Mouse (Mus musculus): ENCODE data around the gene Pdss2.
"Not testable (repeated sequence)": the region's sequence is repeated elsewhere in the genome, so short reads cannot be mapped to it uniquely, and the experiment has no call there.

The Pdss2 gene

DNA sequence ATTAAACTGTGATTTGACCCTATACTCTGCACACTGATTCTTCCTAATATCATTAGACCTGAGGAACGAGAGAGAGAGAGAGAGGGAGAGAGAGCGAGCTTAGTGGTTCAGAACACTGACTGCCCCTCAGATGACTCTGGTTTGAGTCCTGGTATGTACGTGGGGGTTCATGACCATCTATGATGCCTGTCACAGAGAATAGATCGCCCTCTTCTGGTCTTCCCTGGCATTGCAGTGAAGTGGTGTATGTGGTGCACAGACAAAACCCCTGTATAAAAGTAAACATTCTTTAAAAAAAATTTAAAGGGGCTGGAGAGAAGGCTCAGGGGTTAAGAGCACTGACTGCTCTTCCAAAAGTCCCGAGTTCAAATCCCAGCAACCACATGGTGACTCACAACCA lies 157.0 kb downstream of the Pdss2 start:
- peak; percentile 75 for DNase-seq

- no peak for DNase-seq
Observed at GRCm38 (mm10) chr10:43378732-43379644, 157.7 kb downstream of the Pdss2 start.

DNA sequence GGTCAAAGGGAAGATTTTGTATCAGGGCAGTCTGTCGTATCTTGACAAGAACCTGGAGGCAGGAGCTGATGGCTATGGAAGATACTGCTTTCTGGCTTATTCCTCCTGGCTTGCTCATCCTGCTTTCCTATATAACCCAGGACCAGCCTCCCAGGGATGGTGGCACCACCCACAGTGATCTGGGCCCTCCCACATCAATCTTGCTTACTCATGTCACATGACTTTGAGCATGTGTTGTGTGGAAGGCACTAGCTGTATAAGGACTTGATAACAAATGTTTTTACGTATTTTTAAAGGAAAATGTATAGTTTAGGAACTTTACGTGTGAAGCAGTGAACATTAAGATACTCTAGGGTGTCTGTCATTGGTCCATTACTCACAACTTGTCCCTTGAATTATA lies 161.4 kb downstream of the Pdss2 start:
- no peak for DNase-seq

DNA sequence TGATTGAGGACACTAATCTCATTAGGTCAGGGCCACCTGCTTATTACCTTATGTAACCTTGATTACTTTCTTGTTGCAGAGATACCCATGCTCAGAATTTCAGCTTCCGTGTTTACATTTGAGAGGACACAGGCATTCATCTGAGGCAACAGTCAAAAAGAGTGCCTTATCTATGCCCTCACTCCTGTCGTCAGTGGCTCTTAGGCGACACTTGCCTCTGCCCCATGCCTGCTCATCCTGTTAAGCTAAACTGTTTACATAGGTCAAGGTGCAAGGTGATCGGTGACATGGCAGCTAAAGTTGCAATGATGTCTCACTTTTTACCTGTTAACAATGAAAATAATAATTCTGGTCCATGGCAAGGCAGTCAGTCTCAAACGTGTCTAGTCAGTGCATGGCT lies 163.3 kb downstream of the Pdss2 start:
- DNase-seq, result no peak

- DNase-seq, result no peak
Observed at GRCm38 (mm10) chr10:43392921-43393320, 171.6 kb downstream of the Pdss2 start.

DNA sequence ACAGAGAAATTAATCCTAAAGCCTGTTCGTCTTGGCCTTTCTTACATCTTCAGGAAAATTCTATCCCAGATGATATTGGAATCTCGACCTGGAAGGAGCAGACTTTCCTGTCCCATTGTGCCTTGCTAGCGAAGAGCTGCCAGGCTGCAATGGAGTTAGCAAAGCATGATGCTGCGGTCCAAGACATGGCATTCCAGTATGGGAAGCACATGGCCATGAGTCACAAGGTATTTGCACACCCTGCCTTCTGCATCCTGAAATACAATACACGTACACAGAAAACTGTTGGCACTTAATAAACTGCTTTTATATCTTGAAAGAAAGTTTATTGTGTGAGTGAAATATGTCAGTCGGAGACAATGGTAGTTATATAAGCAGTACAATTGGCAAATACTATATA lies 172.5 kb downstream of the Pdss2 start:
- DNase-seq, result no peak

DNA sequence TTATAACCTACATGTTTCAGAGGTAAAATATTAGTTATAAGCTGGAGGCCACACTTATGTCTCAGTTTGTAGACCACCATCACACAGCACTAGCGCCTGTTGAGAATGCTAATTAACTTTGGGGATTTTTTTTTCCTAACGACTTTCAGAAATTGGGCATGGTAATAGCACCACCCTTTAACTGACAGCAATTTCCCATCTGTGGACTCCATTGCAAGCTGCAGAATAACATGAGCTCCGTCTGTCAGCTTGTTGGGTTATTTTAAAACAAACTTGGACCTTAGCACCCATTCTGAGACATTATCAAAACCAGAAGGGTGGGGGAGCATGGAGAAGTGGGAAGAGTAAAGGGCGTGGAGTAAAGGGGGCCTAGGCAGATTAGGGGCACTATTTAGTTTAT lies 174.5 kb downstream of the Pdss2 start:
- DNase-seq, result no peak

- no peak for DNase-seq
Observed at GRCm38 (mm10) chr10:43399596-43400316, 178.5 kb downstream of the Pdss2 start.

DNA sequence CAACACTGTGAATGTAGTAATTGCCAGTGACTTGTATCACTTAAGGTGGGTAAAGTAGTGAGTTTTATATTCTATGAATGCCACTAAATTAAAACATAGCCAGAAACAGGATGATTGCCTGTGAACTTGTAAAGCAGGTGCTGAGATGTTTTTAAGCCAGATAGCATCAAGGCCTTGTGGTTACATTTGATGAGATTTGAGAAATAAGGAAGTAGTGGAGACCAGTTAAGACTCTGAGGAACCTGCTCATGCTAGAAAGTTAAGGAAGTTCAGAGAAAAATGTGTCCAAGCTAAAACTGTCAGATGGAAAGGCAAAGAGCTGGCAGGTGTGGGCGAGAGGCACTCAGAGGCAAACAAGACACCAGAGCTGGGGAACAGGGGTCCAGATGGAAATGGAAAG lies 184.8 kb downstream of the Pdss2 start:
- DNase-seq, result no peak

GRCm38 (mm10) chr10:43406885-43407284 lies 185.6 kb downstream of the Pdss2 start:
- no peak for DNase-seq

DNA sequence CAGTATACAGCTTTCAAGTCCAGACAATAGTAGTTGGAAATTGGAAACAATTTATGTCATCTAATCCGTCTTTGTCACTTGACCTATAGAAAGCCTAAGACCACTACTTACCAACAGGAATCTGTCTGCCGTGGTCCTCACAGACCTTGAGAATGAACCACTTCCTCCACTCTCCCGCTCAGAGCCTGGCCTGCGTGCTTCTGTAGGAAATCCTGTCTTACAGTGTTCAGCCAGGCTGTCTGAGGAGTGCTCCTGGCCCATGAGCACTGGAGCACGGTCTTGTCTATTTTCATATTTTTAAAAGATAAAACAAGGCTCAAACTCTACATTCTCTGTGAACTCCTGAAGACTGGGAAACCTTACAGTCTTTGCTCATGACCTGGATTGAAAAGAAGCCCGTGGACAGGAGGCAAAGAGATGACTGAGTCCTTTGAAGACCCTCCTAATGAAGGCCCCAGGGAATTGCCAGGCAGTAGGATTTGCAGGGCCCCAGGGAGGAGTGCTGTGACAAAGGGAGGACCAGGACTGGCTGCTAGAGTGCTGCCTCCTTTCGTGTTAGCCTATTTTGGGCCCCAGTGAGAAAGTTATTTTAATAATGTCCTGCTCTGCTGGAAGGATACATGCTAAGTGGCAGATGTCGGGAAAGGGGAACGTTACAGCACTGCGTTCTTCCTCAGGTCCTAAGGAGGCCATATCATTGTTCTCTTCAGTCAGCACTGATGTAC lies 188.4 kb downstream of the Pdss2 start:
- DNase-seq, result no peak

GRCm38 (mm10) chr10:43411164-43411563 lies 189.9 kb downstream of the Pdss2 start:
- not testable (repeated sequence) for DNase-seq

DNA sequence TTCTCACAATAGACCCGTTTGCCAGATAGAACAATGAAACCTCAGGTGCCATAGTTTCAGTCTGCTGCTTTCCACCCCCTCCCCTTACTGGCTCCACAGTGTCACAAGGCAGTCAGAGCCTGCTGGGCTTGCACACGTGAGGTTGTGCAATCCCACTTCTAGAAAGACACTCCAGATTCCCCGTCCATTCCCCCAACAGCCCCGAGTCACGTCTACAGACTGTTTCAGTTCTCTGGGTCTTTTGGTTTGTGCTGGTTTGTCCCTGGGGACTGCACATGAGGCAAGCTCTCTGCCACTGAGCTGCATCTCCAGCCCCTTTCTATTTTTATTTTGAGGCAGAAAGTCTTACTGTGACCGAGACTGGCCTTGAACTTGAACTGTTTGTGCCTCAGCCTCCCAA lies 196.1 kb downstream of the Pdss2 start:
- DNase-seq, result no peak

- no peak for DNase-seq
Observed at GRCm38 (mm10) chr10:43420660-43421413, 199.6 kb downstream of the Pdss2 start.

DNA sequence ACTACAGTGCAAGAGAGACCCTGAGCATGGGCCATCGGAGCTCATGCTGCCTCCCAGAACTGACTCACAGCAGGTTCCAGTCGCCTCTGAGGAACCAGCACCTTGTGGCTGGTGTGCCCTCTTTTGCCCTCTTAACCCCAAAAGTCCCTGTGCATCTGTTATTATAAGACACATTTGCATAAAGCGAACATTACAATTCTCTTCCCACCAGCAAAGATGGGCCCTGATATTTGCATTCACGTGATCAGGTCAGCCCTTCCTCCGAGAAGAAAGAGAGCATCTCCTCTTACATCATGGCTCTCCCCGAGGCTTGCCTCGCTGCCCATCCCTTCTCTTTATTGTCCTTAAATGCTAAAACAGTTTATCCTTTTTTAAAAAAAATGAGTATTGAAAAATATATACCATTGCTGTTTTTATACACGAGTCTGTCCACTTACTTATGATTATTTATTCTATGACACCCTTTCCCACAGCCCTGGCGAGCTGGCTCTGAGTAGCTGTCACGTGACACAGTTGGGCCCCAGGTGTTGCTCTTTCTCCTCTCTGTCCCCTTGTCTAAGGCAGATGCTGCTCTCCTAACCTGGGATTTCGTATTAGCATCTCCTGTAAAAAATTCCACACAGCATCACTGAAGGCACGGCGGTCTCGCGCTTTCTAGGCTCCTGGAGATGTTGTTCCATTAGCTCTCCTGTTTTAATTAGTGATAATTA lies 200.9 kb downstream of the Pdss2 start:
- DNase-seq, result no peak

GRCm38 (mm10) chr10:43424545-43424944 lies 203.3 kb downstream of the Pdss2 start:
- DNase-seq, result no peak

- no peak for DNase-seq
Observed at GRCm38 (mm10) chr10:43430606-43431005, 209.3 kb downstream of the Pdss2 start.

DNA sequence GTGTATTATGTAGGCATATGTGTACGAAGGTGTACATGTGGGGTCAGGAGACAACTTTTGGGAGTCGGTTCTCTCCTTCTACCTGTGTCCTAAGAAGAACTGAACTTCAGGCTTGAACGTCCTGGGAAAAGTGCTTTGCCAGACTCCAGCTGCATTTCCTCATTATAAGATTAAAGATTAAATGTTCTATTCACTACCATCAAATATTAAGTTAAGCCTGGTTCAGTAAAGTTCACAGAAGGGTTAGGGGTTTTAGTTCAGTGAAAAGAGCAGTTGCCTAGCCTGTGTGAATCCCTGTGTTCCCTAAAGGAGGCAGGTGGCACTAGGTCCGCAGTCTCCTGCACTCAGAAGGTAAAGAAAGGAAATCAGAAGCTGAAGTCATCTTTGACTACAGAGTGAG lies 213.0 kb downstream of the Pdss2 start:
- no peak for DNase-seq

DNA sequence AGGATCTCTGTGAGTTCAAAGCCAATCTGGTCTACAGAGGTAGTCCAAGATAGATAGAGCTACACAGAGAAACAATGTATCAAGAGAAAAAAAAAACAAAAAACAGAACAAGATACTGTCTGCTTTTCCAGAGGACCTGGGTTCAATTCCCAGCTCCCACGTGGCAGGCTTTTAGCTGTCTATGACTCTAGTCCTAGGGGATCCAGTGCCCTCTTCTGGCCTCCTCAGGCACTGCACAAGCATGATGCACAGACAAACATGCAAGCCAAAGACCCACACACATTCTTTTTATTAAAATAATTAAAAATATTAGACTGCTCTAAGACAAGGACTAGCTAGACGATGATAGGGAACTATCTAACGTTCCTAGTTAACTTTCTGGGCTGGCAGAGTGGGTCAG lies 214.5 kb downstream of the Pdss2 start:
- no peak for DNase-seq

DNA sequence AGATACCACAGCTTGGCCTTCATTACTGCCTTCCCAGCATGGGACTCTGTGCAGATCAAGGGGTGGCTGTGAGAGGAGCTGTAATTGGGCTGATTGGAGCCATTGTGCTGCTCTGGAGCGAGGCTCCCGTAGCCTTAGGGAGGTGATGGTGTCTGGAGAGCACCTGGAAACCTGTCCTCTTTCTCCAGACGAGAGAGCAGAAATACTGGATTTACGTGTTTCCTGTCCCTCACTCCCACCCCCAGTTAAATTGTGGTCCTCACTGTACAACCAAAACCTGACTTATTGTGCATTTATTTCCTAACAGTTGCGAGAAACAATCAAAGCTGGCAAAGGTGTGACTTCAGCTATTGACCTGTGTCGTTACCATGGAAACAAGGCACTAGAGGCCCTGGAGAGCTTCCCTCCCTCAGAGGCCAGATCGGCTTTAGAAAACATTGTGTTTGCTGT lies 218.2 kb downstream of the Pdss2 start:
- no peak for DNase-seq

- no peak for DNase-seq
Observed at GRCm38 (mm10) chr10:43440050-43440449, 218.8 kb downstream of the Pdss2 start.
